Mouse (Mus musculus) liver (tissue): ENCODE results near the gene Faap20.
"Not testable (repeated sequence)": the region's sequence is repeated elsewhere in the genome, so short reads cannot be mapped to it uniquely, and the experiment has no call there.

Experiments used
- DNase-seq: peaks from one replicate; pipeline ENCODE4 v3.0.0-alpha.2; 2020; ENCODE audit warnings: mixed read lengths

Gene Faap20

DNA sequence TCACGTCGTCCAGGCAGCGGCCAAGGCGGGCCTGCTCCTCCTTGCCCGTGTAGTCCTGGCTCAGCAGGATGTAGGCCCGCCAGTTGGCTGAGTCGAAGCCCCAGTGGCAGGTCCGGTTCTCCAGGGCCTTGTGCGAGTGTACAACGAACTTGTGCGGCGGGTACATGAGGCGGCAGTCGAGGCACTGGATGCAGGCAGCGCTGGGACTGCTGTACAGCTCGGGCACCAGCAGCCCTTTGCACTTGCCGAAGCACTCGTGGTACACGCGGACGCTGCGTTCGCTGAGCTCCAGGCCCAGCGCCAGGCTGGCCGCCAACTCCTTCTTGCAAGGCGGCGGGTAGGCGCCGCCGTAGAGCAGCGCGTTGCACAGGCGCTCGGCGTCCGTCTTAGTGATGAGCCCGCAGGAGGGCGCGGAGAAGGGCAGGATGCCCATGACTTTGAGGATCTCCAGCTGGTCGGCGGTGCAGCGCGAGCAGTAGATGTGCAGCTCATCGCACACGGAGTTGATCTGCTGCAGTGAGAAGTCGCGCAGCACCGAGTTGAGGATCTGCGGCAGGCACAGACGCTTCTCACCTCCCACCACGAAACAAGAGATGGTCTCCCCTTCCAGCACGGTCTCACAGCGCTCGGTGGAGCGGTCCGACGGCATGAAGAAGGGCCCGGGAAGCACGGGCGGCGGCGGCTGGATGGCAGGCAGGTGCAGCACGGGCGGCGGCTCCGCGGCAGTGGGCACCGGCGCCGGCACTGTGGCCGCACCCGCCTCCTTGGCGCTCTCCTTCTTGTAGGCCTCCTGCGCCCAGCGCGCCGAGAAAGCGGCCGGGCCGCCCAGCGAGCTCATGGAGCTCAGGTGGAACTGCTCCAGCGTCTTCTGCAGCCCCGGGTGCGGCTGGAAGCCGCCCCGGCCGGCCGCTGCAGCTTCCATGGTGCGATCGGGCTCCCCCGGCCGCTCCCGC, 27.7 kb upstream of the Faap20 start:
- DNase-seq = peak; percentile 49

DNA sequence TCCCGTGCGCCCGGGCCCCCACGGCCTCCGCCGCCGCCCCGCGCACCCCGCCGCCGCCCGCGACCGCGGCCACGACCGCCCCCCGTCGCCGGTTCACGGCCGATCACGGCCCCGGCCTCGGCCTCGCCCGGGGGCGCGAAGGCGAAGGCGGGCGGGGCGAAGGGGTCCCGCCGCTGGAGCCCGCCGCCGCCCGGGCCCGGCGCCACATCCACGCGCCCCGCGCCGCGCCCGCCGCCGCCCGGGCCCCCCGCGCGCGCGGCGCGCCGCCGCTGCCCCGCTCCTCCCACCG, 27.1 kb upstream of the Faap20 start, which contains the start of gene Ski:
Gene Ski, minus strand, starts transcription at position 41 of the 289 bp plus-strand sequence.
- DNase-seq = no peak

DNA sequence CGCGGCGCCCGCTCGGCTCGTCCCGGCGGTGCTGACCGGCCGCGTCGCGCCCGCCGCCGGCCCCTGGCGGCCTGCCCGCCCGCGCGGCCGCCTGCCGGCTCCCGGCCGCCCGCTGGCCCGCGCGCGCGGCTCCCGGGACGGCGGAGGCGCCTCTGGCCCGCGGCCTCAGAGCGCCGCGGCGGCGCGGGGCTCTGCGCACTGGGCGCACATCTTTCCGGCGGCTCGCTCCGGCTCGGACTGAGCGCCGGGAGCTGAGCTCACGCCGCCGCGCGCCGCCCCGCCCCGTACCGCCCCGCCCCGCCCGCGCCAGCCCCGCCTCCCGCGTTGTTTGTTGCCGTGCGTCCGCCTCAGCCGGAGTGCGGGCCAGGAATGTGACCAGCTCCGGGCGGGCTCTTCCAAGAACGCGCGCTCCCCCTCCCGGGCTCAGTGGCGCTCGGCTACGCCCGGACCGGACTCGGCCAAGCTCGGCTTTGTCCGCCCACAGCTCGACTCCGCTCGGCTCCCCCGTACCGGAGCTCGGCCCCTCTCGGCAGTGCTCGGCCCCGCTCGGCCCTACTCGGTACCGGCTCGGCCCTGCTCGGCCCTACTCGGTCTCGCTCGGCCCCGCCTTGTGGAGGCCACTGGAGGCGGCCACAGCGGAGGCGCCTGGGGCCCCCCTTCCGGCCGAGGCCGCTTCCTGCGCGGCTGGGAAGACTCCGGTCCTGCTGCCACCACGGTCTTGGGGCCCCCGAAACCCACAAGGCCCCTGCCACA, 26.6 kb upstream of the Faap20 start:
- peak; percentile 97 for DNase-seq

DNA sequence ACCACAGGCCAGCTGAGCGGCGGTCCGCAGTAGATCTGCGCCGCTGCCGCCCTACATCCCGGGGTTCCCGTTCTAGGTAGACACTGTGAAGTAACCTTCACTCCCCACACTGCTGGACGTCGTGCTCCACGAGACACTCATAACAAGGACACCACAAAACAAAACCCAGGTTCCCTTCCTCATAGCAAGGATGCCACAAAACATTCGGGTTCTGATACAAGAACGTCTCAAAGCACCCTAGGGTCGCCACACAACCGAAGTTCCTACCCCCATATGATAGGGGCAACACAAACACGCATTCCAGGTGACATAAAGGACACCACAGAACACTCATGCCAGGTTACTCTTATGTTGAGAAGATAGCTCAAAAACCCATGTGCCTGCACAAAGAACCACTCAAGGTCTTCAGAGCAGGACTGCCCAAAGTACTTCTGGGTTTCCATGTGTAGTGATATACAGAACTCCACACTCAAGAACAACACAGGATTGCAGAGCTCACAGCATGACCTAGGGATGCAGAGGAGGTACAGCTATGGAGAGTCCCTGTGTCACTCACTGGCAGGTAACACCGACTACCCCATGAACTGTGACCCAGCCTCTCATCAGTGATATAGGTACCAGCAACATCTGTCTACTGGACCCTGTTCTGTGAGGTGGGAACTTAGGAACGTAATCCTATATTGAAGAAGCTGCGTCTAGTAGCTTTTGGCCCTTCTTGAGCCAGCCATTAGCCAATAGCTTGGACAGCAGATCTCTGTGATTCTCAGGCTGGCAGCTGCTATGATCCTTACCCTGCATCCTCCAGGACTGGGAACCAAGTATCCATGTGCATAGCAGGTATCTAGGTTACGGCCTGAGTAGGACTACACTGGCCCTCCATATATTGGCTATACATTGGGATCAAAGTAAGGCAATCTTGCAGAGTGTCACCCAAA, 25.7 kb upstream of the Faap20 start:
- DNase-seq = no peak

DNA sequence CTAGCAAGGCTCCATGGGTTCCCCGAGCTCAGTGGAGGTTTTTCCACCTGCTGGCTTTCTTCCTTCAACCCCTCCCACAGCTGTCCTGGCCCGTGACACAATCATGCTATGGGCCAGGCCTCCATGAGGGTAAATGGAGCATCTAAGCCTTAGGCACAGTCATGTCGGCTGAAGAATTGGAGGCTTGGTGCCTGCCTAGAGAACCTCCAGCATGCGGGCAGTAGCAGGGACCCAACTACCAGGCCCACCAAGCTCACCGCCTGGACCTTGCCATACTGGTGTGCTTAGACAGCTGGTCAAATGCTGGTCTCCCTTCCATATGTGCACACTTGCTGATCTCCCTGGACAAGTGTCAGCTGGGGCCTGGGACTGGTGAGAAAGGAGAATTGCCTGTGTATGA, 23.7 kb upstream of the Faap20 start:
- no peak for DNase-seq

DNA sequence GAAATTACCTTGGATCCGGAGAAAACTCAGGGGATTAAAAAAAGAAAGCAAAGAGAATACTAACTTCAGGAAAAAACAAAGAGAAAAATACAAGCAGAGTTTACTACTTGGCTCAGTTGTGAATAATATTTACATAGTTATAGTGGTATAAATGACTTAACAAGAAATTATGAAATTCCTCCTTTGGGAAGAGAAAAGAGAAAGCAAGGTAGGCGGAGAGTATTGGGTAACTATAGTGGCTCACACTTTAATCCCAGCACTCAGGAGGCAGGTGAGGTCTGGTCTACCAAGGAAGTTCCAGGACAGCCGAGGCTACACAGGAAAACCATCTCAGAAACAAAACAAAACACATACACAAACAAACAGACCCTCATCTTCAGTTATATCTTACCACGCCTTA, 21.6 kb upstream of the Faap20 start:
- no peak for DNase-seq

DNA sequence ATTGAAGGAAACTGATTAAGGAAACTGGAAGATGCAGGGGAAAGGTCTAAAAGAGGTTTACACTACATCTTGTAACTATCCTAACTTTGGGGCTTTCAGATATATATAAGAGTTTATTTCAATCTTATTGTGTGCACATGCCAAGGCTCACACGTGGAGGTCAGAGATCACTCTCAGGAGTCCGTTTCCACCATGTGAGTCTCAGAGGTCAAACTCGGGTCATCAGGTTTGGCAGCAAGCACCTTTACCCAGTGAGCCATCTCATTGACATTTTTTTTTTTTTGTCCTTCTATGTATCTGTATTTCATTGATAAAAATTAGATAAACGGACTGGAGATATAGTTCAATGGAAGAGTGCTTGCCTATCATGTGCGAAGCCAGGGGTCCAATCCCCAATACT, 21.1 kb upstream of the Faap20 start:
- DNase-seq = no peak

DNA sequence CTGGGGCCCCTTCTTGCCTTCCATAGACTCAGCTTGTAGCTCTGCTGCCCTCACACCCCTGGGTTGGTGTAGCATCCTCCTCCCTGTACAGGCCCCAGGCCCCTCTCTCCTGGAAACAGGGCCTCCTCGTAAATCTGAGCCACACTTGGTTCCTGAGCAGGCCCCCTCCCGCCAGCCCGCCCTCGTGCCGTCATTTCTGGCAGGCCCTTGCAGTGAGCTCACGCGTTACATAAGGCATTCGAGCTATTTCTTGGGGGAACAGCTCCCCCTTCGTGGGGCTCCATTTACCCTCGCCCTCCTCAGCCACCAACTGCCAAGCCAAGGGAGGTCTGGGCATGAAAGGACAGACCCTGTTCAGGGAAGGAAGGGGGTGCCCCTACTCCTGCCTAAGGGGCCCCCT, 15.7 kb upstream of the Faap20 start:
- peak; percentile 66 for DNase-seq

DNA sequence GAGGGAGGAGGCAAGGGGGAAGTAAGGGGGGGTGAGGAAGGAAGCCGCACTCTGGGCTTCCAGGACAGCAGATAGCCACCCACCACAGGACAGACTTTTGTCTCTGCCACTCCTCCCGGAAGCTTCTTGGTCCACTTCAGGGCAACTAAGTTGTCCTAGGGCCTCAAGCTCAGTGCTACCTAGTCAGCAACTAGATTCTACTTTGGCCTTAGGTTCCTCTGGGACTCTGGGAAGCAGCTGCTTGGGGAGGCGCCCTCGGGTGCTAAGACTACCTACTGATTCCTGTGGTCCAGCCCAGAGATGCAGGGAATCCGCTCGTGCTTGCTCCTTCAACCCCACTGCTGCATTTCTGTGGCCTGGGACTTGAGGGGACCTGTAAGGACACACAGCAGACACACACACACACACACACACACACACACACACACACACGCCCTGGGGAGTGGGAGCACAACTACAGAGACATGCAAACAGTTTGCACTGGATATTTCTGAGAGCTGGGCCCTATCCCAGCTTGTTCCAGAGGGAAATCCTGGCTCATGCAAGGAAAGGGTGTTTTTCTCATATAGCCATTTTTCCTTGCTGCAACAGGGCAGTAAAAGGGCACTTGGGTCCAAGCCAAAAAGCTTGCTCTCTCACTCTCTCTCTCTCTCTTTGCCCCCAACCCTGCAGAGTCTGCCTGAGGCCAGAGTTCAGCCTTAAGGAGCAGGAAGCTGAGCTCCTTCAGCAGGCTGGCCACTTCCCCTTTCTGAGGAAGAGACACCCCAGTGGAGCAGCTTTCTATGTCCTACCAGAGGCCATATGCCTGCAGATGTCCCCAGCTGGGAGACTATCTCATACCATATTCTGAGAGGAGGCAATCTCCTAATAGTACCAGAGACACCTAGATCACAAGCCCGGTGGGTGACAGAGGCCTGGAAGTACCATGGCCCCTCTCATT, 15.0 kb upstream of the Faap20 start:
- DNase-seq = no peak

DNA sequence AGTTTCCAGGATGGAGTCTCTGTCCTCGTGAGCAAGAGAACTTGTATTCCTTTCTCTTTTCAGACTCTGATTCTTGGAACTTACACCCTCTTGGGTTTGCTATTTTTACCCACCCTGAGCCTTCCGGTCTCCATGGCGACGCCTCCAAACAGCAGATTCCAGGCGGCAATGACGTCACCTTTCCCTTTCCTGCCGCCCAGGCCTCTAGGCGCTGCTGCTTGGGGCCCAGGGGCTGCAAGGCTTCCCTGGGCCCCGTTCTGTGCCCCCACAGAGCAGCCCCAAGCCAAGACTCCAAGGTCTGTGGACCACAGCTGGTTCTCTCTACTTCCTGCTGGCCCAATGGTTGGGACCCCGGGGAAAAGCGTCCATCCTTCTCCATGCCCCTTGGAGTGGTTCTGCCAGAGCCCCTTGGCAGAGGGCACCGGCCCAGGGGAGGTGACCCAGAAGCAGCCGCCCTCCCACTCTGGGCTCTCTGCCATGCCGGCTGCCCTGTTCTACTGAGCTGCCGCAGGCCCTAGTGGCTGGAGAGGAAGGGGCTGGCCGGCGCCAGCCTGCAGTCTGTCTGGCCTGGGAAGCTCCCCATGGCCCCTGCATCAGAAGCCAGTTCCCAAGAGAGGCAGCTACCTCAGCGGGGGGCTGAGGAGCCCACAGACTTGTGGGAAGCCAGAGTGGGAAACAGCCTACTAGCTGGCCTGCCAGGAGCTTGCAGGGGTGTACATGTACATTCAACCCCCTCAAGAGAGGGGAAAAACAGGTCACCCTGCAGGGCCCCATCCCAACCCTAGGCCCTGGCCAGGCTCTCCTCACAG, 14.1 kb upstream of the Faap20 start:
- DNase-seq = peak; percentile 74

DNA sequence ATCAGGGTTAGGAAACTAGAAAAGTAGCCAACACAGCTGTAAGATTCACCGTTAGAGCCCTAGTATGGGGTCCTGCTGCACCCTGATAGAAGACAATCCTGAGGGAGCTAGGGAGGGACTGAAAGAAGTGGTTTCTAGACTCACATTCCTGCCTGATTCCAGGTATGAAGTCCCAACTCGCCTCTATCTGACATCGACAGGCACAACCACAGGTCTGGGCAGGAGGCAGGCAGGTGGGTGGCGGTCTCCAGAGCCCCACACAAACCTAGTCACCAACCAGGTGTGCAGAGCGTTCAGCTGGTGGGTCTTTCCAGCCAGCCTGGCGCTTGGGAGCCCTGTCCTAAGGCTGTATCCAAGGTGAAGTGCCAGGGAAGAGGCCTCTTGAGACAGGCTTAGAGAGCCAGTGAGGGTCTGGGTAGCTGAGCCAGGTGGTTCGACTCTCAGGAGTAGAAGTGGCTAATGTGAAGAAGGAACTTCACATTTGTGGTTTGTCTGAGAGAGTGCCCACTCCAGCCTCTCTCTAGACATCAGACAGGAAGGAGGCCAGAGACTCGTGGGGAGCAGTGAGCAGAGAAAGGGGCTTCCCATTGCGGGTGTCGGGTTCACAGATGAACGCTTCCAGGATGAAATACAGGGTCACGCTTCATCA, 12.7 kb upstream of the Faap20 start:
- no peak for DNase-seq

DNA sequence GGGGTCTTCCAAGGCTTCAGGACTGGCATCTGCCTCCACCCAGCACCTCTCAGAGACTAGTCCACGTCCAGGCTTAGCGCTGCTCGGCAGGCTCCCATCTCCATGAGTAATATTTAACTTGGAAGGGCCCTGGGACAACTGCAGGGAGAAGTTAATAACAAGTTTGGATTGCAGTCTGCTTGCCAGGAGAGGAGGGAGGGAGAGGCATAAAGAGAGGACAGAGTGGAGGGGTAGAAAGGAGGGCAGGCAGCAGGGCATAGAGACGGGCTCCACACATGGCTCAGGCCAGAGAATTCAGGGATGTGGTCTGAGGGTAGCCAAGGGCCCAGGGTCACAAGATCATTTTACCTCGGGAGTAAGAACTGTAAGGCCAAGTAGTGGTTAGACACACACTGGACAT, 11.3 kb upstream of the Faap20 start:
- DNase-seq = no peak

DNA sequence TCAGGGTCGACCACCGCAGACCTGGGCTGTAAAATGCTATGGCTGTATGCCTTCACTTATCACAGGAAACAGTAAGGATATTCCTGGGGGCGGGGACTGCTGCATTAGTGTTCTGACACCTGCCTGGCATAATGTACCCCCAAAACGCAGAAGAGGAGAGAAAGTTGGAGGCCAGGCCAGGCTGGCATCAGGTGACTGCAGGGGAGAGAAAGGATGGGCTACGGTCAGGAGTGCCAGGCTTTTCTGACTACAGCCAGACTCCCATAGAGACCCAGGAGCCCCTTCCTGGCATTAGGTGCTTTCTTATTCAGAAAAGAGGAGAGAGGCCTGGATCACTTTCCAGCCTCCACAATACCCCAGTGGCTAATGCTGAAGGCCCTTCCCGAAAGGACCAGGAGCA, 10.1 kb upstream of the Faap20 start:
- DNase-seq = no peak

DNA sequence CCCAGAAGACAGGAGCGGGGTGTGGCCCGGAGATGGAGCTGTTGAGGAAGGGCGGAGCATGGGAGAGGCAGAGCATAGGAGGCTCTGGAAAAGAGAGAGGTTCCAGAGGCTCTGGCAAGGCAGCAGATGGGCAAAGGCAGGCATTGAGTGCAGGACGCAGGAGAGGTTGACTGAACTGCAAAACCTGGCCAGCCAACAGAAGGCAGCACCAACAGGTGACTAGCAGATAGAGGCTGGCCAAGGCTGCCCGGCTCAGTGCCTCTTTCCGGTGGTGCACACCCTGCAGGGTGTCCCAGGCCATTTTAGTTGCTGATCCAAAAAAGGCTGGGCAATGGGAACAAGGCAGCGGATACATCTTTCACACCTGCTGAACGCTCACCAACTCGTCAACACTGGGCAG, 7.8 kb upstream of the Faap20 start:
- DNase-seq = no peak

DNA sequence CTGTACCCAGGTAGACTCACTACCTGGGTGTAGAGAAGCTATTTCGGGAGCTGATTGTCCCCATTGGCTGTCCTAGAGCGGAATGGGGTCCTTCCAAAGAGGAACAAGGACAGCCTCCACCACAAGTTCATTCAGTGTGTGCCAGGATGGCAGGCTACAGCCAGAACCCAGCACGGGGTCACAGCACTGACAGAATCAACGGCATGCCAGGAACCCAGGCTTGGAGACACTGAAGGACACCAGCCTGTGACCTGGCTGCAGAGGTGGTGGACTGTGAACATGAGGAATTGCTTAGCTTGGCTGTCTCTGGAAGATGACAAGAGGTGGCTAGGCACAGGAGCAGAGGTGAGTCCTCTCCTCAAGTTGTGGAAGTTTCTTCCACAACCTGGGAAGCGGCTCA, 7.3 kb upstream of the Faap20 start:
- DNase-seq = no peak

DNA sequence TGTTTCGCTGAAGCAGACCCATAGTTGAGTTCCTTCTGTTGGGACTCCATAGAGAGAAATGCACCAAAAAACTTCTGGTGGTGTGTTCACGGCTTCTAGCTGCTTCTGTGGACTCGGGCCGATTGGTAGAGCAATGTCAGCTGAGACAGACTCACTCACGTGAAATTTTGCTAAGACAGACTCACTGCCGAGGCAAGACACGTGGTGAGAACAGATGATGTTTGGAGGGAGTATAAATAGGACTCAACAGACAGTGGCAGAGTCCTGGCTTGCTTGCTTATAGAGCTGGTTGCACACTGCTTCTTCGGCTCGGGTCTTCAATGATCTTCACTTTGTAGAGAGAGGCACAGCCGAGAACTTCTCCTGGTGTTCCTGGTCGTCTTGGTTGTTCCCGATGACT, 6.4 kb upstream of the Faap20 start:
- no peak for DNase-seq

DNA sequence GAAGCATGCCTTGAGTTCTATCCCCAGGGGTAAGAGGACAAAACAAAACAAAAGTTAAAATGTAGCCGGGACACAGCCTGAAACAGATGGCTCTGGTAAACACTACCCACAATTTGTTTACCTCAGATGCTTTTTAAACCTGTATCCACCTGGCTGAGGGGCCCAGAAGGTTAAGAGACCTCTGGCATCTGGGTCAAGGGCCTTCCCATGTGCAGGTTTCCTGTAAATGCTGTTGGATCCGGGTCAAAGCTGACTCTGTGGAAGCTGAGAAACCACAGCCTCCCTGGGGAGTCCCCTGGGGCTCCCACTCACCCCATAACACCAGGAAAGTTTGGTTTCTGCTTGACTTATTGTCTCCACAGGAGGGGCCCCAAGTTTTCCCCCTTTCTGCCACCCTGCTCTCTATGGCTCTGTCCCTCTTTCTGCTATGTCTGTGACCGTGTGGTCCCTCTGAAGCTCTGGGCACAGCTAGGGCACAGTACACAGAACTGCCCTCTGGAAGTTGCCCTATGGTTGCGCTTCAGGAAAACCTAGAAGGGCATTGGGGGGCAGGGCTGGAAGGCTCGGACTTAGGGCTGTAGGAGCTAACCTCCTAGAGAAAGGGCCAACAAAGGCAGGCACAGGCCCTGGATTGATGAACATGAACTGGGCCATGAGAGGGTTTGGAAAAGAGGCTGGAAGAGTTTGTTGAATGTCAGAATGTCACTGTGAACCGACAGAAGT, 3.7 kb upstream of the Faap20 start:
- DNase-seq = no peak

DNA sequence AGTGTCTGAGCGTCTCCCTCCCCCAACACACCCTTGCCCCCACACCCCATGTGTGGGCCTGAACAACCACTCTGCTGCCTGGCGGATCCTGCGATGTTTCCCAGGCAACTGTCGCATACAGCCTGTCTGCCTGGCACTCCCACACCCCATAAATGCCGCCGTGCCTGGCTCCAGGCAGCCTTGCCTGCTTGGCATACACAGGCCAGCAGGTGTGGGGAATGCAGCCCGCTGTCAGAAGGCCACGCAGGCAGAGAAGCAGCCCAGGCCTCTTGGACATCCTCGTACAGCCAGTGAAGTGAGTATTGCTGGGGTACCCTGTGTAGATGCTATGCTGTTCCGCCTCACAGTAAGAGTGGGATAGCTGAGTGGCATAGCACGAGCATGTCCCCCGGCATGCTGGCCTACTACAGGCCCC, 2.9 kb upstream of the Faap20 start:
- no peak for DNase-seq

DNA sequence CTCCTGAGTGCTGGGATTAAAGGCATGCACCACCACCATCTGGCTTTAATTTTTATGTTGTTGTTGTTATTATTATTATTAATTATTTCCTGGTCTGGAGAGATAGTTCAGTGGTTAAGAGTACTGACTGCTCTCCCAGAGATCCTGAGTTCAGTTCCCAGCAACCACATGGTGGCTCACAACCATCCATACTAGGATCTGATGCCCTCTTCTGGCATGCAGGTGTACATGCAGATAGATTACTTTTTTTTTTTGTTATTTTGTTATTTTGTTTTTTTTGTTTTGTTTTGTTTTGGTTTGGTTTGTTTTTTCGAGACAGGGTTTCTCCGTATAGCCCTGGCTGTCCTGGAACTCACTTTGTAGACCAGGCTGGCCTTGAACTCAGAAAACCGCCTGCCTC, 1.5 kb upstream of the Faap20 start:
- not testable (repeated sequence) for DNase-seq

DNA sequence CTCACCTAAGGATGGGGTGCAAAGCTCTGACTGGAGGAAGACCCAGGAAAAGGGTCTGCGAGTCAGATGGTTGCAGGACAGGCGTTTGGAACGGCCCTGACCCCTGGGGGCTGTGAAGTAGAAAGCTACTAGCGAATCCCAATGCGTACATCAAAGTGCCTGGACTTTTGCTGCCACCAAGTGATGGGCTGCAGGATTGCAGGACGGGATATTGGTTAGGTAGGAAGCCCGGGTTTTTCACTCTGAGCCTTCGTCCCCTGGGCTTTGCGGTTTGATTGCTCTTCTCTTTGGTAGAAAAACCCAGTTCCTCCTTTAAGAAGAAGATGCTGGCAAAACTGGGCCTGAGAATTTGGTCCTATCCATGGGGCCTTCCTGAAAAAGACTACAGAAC, 350 bp upstream of the Faap20 start:
- peak; percentile 88 for DNase-seq
